Mouse (Mus musculus) liver, embryonic 12.5 days (tissue): ENCODE measurements around the gene Wfdc5. TPM values are rescaled to one million over a fixed set of nuclear protein-coding genes. Genes with fewer than 3 reads are reported as not detected.

Experiments
- ATAC-seq: fragments of 200-750 bp; cut with Nextera tagmentation; 2 replicates; pipeline ENCODE4 v1.8.0; 2017; ENCODE audit warnings: moderate number of reproducible peaks, mild to moderate bottlenecking, moderate library complexity
- H3K27ac ChIP-seq: fragments of 300-500 bp; sonication (generic); 2 replicates; pipeline ENCODE4 v1.5.1; 2016; ENCODE audit warnings: mild to moderate bottlenecking
- H3K27me3 ChIP-seq: fragments of 300-500 bp; sonication (generic); replicated peaks from 2 replicates; pipeline ENCODE4 v1.6.1; 2016; ENCODE audit warnings: mild to moderate bottlenecking, moderate library complexity
- H3K36me3 ChIP-seq: fragments of 300-500 bp; sonication (generic); 2 replicates; pipeline ENCODE4 v1.6.1; 2016; ENCODE audit warnings: mild to moderate bottlenecking, moderate library complexity
- H3K4me1 ChIP-seq: fragments of 300-500 bp; sonication (generic); 2 replicates; pipeline ENCODE4 v1.6.1; 2016
- H3K4me2 ChIP-seq: fragments of 300-500 bp; sonication (generic); 2 replicates; pipeline ENCODE4 v1.6.1; 2016; ENCODE audit warnings: mild to moderate bottlenecking, moderate library complexity
- H3K4me3 ChIP-seq: fragments of 300-500 bp; sonication (generic); 2 replicates; pipeline ENCODE4 v1.5.1; 2016; ENCODE audit warnings: mild to moderate bottlenecking, moderate library complexity
- H3K9ac ChIP-seq: fragments of 300-500 bp; sonication (generic); 2 replicates; pipeline ENCODE4 v1.6.1; 2016; ENCODE audit warnings: mild to moderate bottlenecking, moderate library complexity
- H3K9me3 ChIP-seq: fragments of 300-500 bp; sonication (generic); replicated peaks from 2 replicates; pipeline ENCODE4 v1.6.1; 2016; ENCODE audit warnings: mild to moderate bottlenecking, moderate library complexity
- WGBS: fragments of 180-500 bp; shearing (Covaris S2); methylation state at CpG from one replicate; pipeline ENCODE4 v1.1.7; 2016; ENCODE audit not compliant: insufficient replicate concordance; 5-methylcytosine and 5-hydroxymethylcytosine counted together
- polyA plus RNA-seq: library from polyadenylated mRNA; unstranded; fragments of >200 nt; fragmentation: Nextera tagmentation; extraction: Ambion mirVana; gene quantifications from 2 replicates; pipeline ENCODE4 v1.2.1, GENCODE M21; 2016

Wfdc5 gene
- polyA plus RNA-seq, 1 experiment from 2014 or later = not detected

GRCm38 (mm10) chr2:164194959-164195630, 12.6 kb upstream of the Wfdc5 start:
- Histone ChIP-seq H3K4me2 (no peak overlapping the region), H3K4me1 (no peaks in the 10 kb centered on the region), H3K9me3 (0 out of 2 replicates have a peak, but pooled peaks cover 4% of the 10 kb centered on the region), H3K9ac (no peak overlapping the region), H3K27ac (no peak overlapping the region), H3K27me3 (no peaks in the 10 kb centered on the region), H3K4me3 (no peak overlapping the region), H3K36me3 (no peaks in the 10 kb centered on the region)
- 58% methylated on average over 5 of the region's 5 CpGs for WGBS
- ATAC-seq = no peak

GRCm38 (mm10) chr2:164192279-164192678, 9.7 kb upstream of the Wfdc5 start:
- no peak overlapping the region for H3K27ac ChIP-seq
- no peak overlapping the region for H3K4me2 ChIP-seq
- H3K9me3 ChIP-seq = no peaks in the 10 kb centered on the region
- H3K4me3 ChIP-seq = no peak overlapping the region
- ATAC-seq = no peak
- no peaks in the 10 kb centered on the region for H3K36me3 ChIP-seq
- no peaks in the 10 kb centered on the region; the same call in 1 of the 2 replicates for H3K27me3 ChIP-seq
- H3K9ac ChIP-seq = no peak overlapping the region
- no peaks in the 10 kb centered on the region for H3K4me1 ChIP-seq

- Histone ChIP-seq H3K36me3 (no peaks in the 10 kb centered on the region), H3K27me3 (peaks cover under 1% of the 10 kb centered on the region; the same call in 1 of the 2 replicates), H3K4me2 (no peak within 1 kb of the TSS), H3K27ac (no peak within 1 kb of the TSS), H3K4me3 (no peak within 1 kb of the TSS), H3K9me3 (no peaks in the 10 kb centered on the region), H3K4me1 (no peaks in the 10 kb centered on the region), H3K9ac (no peak within 1 kb of the TSS)
- ATAC-seq = no peak
- WGBS = 67% methylated on average over 6 of the region's 6 CpGs
Measured at GRCm38 (mm10) chr2:164190576-164190975, 8.0 kb upstream of the Wfdc5 start, which contains the start of gene Wfdc12. TSS of gene Wfdc12 (minus strand) at chr2:164190608.

DNA sequence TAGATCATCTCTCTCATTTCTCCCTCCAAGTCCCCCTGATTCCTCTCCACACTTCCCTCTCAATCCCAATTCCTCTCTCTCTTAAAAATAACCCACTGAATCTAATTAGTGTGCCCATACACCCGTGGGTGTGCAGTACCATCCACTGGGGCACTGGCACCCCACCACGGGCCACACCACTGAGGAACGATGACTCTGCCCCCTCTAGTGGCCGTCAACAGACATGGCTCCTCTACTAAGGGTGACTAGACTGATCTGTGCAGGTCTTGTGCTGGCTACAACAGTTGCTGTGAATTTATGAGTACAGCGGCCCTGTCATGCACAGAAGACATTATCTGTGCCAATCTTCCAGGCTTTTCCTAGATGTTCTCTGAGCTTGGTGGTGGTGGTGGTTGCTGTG, 6.2 kb upstream of the Wfdc5 start:
- Histone ChIP-seq H3K27me3 (peaks cover 7% of the 10 kb centered on the region; the same call in 1 of the 2 replicates), H3K9me3 (no peaks in the 10 kb centered on the region), H3K4me1 (no peaks in the 10 kb centered on the region), H3K9ac (no peak overlapping the region), H3K4me3 (no peak overlapping the region), H3K27ac (no peak overlapping the region), H3K36me3 (no peaks in the 10 kb centered on the region), H3K4me2 (no peak overlapping the region)
- ATAC-seq = no peak
- WGBS = 22% methylated on average over 5 of the region's 5 CpGs

DNA sequence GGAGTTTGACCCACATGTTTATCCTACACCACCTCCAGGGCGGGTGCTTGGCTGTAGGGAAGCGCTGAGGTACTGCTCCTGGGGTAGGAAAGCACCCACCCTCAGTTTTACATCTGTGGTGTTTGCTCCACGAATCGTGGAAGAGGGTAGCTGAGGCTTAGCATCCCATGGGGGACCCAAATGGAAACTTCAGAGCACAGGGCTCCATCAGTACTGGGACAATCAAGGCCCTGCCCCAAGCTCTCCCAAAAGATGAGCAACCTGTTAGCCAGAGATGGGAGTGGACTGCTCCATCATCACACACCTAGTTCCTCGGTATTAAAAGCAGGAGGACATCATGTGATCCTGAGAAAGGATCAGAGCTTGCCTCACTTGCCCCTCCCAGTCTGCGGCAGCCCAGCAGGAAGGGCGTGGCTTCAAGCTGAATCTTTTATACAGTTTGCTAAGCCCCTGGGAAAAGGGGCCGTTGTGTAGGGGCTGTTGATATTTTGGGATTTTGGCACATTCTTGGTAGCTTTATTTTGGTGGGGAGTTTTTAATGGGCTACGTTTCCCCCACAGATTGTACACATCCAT, 1.7 kb upstream of the Wfdc5 start:
- H3K4me2 ChIP-seq = no peak overlapping the region

DNA sequence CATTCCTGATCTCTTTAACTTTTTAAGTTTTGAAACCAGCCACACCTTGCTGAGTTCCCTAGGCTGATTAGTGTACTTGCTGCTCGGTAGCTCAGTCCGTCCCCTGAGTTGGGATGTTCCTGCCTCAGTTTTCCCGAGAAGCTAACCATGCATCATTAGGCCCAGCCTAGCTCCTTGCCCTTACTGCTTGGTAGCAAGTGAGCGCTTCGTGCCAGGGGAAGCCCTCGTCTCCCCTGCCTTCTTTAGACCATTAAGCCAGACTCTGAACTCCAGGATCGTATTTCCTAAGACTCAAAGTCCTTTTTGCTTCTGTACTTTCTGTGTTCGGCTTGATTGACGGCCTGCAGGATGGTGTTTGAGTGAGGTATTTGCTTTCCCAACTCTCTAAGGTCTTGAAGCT, 798 bp upstream of the Wfdc5 start:
- H3K4me3 ChIP-seq = no peak overlapping the region
- no peak overlapping the region for H3K27ac ChIP-seq
- H3K9me3 ChIP-seq = no peaks in the 10 kb centered on the region
- WGBS = 68% methylated on average over 9 of the region's 9 CpGs
- H3K4me1 ChIP-seq = no peaks in the 10 kb centered on the region
- H3K36me3 ChIP-seq = no peaks in the 10 kb centered on the region
- peaks cover 29% of the 10 kb centered on the region; the same call in 1 of the 2 replicates for H3K27me3 ChIP-seq
- no peak for ATAC-seq
- H3K4me2 ChIP-seq = no peak overlapping the region
- H3K9ac ChIP-seq = no peak overlapping the region

More for the DNA sequence above, 1.7 kb upstream of the Wfdc5 start:
- H3K27me3 ChIP-seq = peaks cover 26% of the 10 kb centered on the region; the same call in 1 of the 2 replicates
- ATAC-seq = no peak
- no peak overlapping the region for H3K4me3 ChIP-seq
- H3K36me3 ChIP-seq = no peaks in the 10 kb centered on the region
- no peak overlapping the region for H3K9ac ChIP-seq
- H3K27ac ChIP-seq = no peak overlapping the region
- no peaks in the 10 kb centered on the region for H3K9me3 ChIP-seq
- 29% methylated on average over 9 of the region's 9 CpGs for whole genome bisulfite sequencing
- no peaks in the 10 kb centered on the region for H3K4me1 ChIP-seq

GRCm38 (mm10) chr2:164180770-164181169, 1.8 kb downstream of the Wfdc5 start:
- ATAC-seq = no peak
- H3K4me3 ChIP-seq = no peak overlapping the region
- WGBS = 69% methylated on average over 4 of the region's 4 CpGs
- no peaks in the 10 kb centered on the region for H3K9me3 ChIP-seq
- H3K27ac ChIP-seq = no peak overlapping the region
- peaks cover 31% of the 10 kb centered on the region; the same call in 1 of the 2 replicates for H3K27me3 ChIP-seq
- H3K9ac ChIP-seq = no peak overlapping the region
- H3K36me3 ChIP-seq = no peaks in the 10 kb centered on the region
- no peak overlapping the region for H3K4me2 ChIP-seq
- H3K4me1 ChIP-seq = no peaks in the 10 kb centered on the region

DNA sequence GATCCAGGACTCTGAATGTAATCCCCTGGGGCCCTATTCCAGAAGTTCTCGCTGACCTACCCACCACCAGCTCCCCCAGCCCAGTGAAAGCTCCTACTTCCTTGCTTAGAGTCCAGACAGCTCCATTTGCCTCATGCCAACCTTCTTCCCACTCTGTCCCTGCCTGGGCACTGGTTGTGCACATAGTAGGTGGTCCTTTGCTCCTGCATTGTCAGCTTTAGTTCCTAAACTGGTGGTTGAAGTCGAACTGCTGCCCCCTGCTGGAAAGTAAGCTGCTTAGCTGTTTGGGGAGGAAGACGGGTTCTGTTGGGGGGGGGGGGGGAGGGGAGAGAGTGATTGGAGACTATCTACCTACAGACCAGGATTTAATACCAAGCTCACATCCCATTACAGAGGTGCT, 2.4 kb downstream of the Wfdc5 start:
- no peak overlapping the region for H3K27ac ChIP-seq
- ATAC-seq = no peak
- H3K9ac ChIP-seq = no peak overlapping the region
- H3K4me1 ChIP-seq = no peaks in the 10 kb centered on the region
- H3K4me2 ChIP-seq = no peak overlapping the region
- WGBS = 38% methylated on average over 3 of the region's 3 CpGs
- H3K9me3 ChIP-seq = no peaks in the 10 kb centered on the region
- no peak overlapping the region for H3K4me3 ChIP-seq
- H3K36me3 ChIP-seq = no peaks in the 10 kb centered on the region
- H3K27me3 ChIP-seq = peaks cover 28% of the 10 kb centered on the region; the same call in 1 of the 2 replicates

DNA sequence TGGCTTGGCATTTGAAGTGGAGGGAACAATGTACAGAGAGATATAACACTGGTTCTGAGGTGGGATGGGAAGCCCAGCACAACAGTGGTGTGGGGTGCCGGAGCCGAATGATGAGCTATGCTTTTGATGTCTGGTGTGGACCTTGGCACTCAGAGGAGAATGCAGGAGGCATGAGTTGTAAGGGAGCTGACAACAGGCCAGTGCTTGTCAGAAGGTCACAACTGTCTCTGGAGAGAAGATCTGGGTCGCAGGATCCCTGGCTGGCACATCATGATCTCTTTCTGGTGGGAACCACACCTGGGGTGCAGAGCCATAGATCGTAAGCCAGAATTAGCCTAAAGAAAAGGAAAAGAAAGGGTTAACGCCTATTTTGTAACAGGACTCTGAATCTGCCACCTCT, 4.7 kb downstream of the Wfdc5 start:
- Histone ChIP-seq H3K36me3 (no peaks in the 10 kb centered on the region), H3K4me2 (no peak overlapping the region), H3K4me1 (no peaks in the 10 kb centered on the region), H3K27ac (no peak overlapping the region), H3K4me3 (no peak overlapping the region), H3K9me3 (no peaks in the 10 kb centered on the region), H3K27me3 (peaks cover 36% of the 10 kb centered on the region), H3K9ac (no peak overlapping the region)
- WGBS = 69% methylated on average over 5 of the region's 5 CpGs
- ATAC-seq = no peak

DNA sequence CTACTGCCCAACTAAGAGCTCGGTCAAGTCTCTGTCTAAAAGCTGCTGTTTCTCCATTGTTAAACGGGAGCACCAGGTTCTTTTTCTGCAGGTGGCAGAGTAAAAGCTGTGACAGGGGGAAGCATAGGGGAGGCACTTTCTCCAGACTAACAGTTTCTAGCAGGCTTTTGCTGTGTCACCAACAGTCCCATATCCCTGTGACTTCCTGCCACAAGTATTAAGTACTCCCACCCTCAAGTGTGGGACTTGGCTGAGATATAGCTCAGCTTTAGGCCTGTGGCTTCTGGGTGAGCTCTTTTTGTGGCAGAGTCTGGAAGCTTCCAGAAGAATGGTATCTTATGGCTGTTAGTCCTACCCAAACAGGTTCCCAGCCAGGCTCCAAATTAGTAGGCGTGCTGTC, 6.7 kb downstream of the Wfdc5 start:
- peaks cover 41% of the 10 kb centered on the region for H3K27me3 ChIP-seq
- H3K36me3 ChIP-seq = no peaks in the 10 kb centered on the region
- H3K4me3 ChIP-seq = no peak overlapping the region
- no peaks in the 10 kb centered on the region for H3K9me3 ChIP-seq
- H3K4me1 ChIP-seq = peaks cover 5% of the 10 kb centered on the region; the same call in 1 of the 2 replicates
- no peak overlapping the region for H3K9ac ChIP-seq
- ATAC-seq = no peak
- no peak overlapping the region for H3K4me2 ChIP-seq
- H3K27ac ChIP-seq = no peak overlapping the region
- 64% methylated on average over 3 of the region's 3 CpGs for WGBS

- no peak for ATAC-seq
- Histone ChIP-seq H3K27me3 (peaks cover 49% of the 10 kb centered on the region), H3K9ac (no peak overlapping the region), H3K36me3 (no peaks in the 10 kb centered on the region), H3K4me3 (no peak overlapping the region), H3K27ac (no peak overlapping the region), H3K9me3 (no peaks in the 10 kb centered on the region), H3K4me2 (no peak overlapping the region), H3K4me1 (peaks cover 8% of the 10 kb centered on the region; the same call in 1 of the 2 replicates)
- WGBS = 53% methylated on average over 8 of the region's 8 CpGs
Measured at GRCm38 (mm10) chr2:164174649-164175395, 7.7 kb downstream of the Wfdc5 start.

DNA sequence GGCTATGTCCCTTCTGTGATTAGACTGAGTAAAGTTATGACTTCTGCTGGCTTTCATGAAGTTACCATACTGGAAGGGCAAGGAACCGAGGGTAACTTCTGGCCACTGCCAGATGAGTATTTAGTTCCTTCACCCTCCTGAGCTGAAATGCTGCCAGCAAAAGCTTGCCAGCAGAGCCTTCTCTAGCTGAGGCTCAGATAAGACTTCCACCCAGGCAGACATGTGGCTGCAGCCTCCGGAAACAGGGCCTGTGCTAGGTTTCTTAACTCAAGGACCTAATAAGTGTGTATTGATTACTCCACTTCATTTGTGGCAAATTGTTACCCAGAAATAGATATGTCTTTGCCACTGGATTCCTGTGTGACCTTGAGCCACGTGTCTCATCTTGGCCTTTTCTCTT, 9.1 kb downstream of the Wfdc5 start:
- no peak overlapping the region for H3K4me3 ChIP-seq
- ATAC-seq = no peak
- H3K9me3 ChIP-seq = no peaks in the 10 kb centered on the region
- no peak overlapping the region for H3K27ac ChIP-seq
- H3K36me3 ChIP-seq = no peaks in the 10 kb centered on the region
- peaks cover 10% of the 10 kb centered on the region for H3K4me1 ChIP-seq
- H3K27me3 ChIP-seq = peaks cover 61% of the 10 kb centered on the region
- H3K9ac ChIP-seq = no peak overlapping the region
- H3K4me2 ChIP-seq = no peak overlapping the region
- 51% methylated on average over 3 of the region's 3 CpGs for WGBS
